Mouse (Mus musculus) lung, embryonic 14.5 days (tissue): ENCODE measurements around the gene Ggact. TPM values are rescaled to one million over a fixed set of nuclear protein-coding genes. Genes with fewer than 3 reads are reported as not detected.

Experiments
- ATAC-seq: fragments of 200-750 bp; cut with Nextera tagmentation; 2 replicates; pipeline ENCODE4 v1.8.0; 2017; ENCODE audit warnings: mild to moderate bottlenecking, moderate TSS enrichment, moderate library complexity; ENCODE audit not compliant: insufficient read depth
- DNase-seq: peaks from one replicate; pipeline ENCODE4 v3.0.0-alpha.2; 2015
- H3K27ac ChIP-seq: fragments of 300-500 bp; sonication (generic); 2 replicates; pipeline ENCODE4 v1.5.1; 2014; ENCODE audit warnings: low read depth, mild to moderate bottlenecking, moderate library complexity
- H3K27me3 ChIP-seq: fragments of 300-500 bp; sonication (generic); 2 replicates; pipeline ENCODE4 v1.6.1; 2014; ENCODE audit warnings: low read length, control low read depth; ENCODE audit not compliant: insufficient read depth
- H3K36me3 ChIP-seq: fragments of 300-500 bp; sonication (generic); 2 replicates; pipeline ENCODE4 v1.6.1; 2014; ENCODE audit warnings: control low read depth; ENCODE audit not compliant: insufficient read depth
- H3K4me1 ChIP-seq: fragments of 300-500 bp; sonication (generic); 2 replicates; pipeline ENCODE4 v1.6.1; 2014; ENCODE audit warnings: antibody characterized with exemption, control low read depth; ENCODE audit not compliant: insufficient read depth
- H3K4me2 ChIP-seq: fragments of 300-500 bp; sonication (generic); 2 replicates; pipeline ENCODE4 v1.6.1; 2014; ENCODE audit warnings: mild to moderate bottlenecking
- H3K4me3 ChIP-seq: fragments of 300-500 bp; sonication (generic); 2 replicates; pipeline ENCODE4 v1.5.1; 2014; ENCODE audit warnings: low read depth, low read length
- H3K9ac ChIP-seq: fragments of 300-500 bp; sonication (generic); 2 replicates; pipeline ENCODE4 v1.6.1; 2014
- H3K9me3 ChIP-seq: fragments of 300-500 bp; sonication (generic); 2 replicates; pipeline ENCODE4 v1.6.1; 2016; ENCODE audit warnings: low read depth, low read length, control low read depth
- CTCF ChIP-seq: IDR thresholded peaks from 2 replicates; pipeline ENCODE4 v1.5.1; 2016; ENCODE audit warnings: antibody characterized with exemption, low read depth
- WGBS: fragments of 180-500 bp; shearing (Covaris S2); extraction: QIAGEN DNeasy Blood & Tissue Kit; methylation state at CpG from one replicate; pipeline ENCODE4 v1.1.7; 2014; 5-methylcytosine and 5-hydroxymethylcytosine counted together
- polyA plus RNA-seq: library from polyadenylated mRNA; unstranded; fragments of >200 nt; fragmentation: Nextera tagmentation; extraction: Ambion mirVana; gene quantifications from 2 replicates; pipeline ENCODE4 v1.2.1, GENCODE M21; 2014

The Ggact gene
- polyA plus RNA-seq, 1 experiment from 2014 or later: 15.5 TPM

DNA sequence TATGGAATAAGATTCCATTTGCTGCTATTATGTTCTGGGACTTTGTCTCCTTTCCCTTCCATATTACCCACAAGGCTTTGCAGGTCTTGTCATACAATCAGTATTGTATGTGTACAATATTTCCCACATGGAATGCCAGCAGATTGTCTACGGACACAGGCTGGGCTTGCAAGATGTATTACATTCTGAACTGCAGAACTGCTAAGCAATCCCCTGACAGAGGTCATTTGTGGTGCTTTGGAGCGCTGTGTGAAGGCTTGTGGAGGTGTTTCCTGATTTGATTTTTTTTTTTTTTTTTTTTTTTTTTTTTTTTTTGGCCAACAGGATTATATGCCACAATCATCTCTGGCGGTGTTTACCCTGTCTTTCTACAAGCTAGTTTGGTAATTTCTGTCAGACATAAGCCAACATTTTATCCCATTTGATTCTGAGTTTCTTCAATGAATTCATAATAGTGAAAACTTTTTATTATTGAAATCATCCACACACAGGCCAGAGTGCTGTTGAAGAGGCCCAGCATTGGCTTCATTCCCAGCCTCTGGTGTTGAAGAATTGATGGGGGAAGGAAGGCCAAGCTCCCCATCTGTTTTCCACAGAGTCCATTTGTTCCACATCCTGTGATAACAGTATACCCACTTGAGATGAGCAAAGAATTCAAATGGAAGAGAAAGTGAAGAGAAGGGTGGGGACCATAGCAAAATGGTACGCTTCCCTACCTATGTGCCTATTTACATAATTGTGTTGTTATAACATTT, 45.8 kb downstream of the Ggact start:
- no peak overlapping the region for H3K4me3 ChIP-seq
- H3K9ac ChIP-seq: no peak overlapping the region
- 43% methylated on average over 4 of the region's 4 CpGs for WGBS
- H3K9me3 ChIP-seq: no peaks in the 10 kb centered on the region
- no peaks in the 10 kb centered on the region for H3K4me1 ChIP-seq
- no peak overlapping the region for H3K4me2 ChIP-seq
- H3K27me3 ChIP-seq: no peaks in the 10 kb centered on the region
- H3K36me3 ChIP-seq: no peaks in the 10 kb centered on the region
- H3K27ac ChIP-seq: no peak overlapping the region
- no peak for TF ChIP-seq CTCF
- peak; percentile 86 for ATAC-seq
- peak; percentile 89 for DNase-seq

DNA sequence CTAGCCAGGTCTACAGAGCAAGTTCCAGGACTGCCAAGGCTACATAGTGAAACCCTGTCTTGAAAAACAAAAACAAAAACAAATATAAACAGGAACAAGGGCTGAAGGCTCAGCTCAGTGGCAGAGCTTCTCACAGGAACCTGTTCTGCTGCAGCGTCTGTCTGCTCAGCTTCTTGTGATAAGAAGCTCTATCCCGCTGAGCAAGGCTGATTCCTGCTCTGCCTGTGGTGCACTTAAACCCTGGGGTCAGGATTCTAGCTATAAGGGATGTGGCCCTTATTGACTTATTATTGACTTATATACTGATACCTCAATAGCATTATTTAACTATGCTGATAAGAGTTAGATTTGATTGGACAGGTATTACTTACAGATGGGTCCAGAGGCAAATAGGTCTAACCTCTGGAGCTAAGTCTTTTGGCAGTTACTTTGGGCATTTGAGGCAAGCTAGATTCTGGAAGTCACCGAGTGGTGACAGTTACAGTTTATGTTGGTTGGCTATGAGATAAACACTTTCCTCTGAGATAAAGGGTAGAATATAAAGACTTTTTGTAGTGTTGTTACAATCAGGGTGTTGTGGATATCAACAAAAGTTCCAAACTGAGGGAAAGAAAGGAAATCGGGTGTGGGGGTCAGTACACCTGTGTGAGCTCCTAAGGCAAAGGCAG, 48.0 kb downstream of the Ggact start:
- Histone ChIP-seq H3K9ac (no peak overlapping the region), H3K9me3 (no peaks in the 10 kb centered on the region), H3K27me3 (no peaks in the 10 kb centered on the region), H3K4me2 (no peak overlapping the region), H3K4me1 (no peaks in the 10 kb centered on the region), H3K4me3 (no peak overlapping the region), H3K36me3 (no peaks in the 10 kb centered on the region), H3K27ac (no peak overlapping the region)
- DNase-seq (no peak), ATAC-seq (no peak)
- no peak for TF ChIP-seq CTCF
- WGBS: 60% methylated on average over 4 of the region's 4 CpGs

DNA sequence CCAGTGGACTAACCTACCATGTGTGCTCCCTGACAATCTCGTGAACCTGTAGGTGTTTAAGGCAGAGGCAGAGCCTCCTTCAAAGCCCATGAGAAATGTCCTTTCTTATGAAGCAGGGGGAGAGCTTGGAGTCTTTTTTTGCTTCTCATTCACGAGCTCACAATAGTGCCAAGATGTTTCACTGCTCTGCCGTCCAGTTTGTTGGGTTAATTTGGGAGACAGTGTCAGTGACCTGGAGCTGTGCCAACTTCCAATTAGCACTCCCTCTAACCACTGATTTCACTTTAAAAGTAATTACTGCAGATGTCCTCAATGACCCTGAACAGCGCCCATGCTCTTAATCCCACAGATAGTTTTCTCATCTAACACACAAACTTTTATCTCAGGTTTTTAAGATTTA, 50.9 kb downstream of the Ggact start:
- TF ChIP-seq CTCF: no peak
- Histone ChIP-seq H3K27ac (no peak overlapping the region), H3K4me1 (no peaks in the 10 kb centered on the region), H3K9me3 (no peaks in the 10 kb centered on the region), H3K36me3 (no peaks in the 10 kb centered on the region), H3K4me3 (no peak overlapping the region), H3K27me3 (no peaks in the 10 kb centered on the region), H3K9ac (no peak overlapping the region), H3K4me2 (no peak overlapping the region)
- 53% methylated on average over 4 of the region's 4 CpGs for WGBS
- ATAC-seq (no peak), DNase-seq (no peak)

GRCm38 (mm10) chr14:122859792-122860191, 53.8 kb downstream of the Ggact start:
- H3K4me2 ChIP-seq: no peak overlapping the region
- TF ChIP-seq CTCF: no peak
- DNase-seq (no peak), ATAC-seq (0 out of 2 replicates have a peak, but pooled peaks have one; percentile 24)
- H3K27me3 ChIP-seq: no peaks in the 10 kb centered on the region
- no peak overlapping the region for H3K27ac ChIP-seq
- no peaks in the 10 kb centered on the region for H3K9me3 ChIP-seq
- no peak overlapping the region for H3K4me3 ChIP-seq
- H3K4me1 ChIP-seq: no peaks in the 10 kb centered on the region
- no peaks in the 10 kb centered on the region for H3K36me3 ChIP-seq
- H3K9ac ChIP-seq: no peak overlapping the region
- WGBS: 64% methylated on average over 1 of the region's 1 CpGs

DNA sequence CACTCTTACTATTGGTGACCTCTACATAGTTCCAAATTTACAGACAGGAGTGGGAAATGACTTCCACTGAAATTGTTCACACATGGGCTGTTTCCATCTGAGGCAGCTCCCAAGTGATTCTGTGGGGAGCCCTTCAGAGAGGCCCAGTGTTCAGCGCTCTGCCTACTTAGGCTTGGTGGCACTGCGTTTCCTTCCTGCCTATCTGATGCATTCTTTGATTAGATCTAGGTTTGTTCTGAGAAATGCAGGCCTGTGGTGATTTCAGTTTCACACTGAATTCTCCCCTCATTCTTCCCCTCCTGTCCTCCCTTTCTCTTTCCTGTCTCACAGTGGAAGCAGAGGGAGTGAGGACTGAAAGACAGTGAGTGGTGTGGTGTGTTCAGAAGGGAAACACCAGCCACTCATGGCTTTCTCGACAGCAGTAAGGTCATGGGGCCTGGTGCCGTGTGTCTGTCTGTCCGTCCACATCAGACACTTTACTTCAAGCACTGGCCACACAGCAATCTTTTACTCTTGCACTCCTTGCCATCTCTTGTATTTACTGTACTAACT, 61.0 kb downstream of the Ggact start:
- Histone ChIP-seq H3K4me2 (no peak overlapping the region), H3K9me3 (no peaks in the 10 kb centered on the region), H3K9ac (no peak overlapping the region), H3K27ac (no peak overlapping the region), H3K27me3 (no peaks in the 10 kb centered on the region), H3K4me1 (no peaks in the 10 kb centered on the region), H3K36me3 (no peaks in the 10 kb centered on the region), H3K4me3 (no peak overlapping the region)
- DNase-seq: no peak
- WGBS: 65% methylated on average over 5 of the region's 5 CpGs
- no peak for ATAC-seq
- TF ChIP-seq CTCF: no peak

DNA sequence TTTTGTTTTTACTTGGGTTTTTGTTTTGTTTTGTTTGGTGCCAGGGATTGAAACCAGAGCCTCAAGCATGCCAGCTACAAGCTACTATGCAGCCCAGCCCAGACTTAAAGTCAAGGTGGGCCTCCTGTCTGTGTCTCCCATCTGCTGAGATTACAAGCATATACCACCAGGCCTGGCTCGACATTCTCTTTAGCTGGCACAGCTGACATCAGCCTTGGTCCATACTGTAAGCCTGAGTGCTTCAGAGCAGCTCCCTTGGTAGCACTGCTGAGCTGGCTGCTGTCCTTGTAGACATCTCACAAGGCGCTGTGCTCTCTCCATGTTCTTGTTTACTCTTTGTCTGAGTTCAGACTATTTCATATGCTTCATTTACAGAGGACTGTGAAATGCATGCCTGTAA, 76.5 kb downstream of the Ggact start:
- Histone ChIP-seq H3K27me3 (no peaks in the 10 kb centered on the region), H3K4me2 (no peak overlapping the region), H3K4me1 (no peaks in the 10 kb centered on the region), H3K27ac (no peak overlapping the region), H3K9ac (no peak overlapping the region), H3K9me3 (no peaks in the 10 kb centered on the region), H3K4me3 (no peak overlapping the region), H3K36me3 (no peaks in the 10 kb centered on the region)
- ATAC-seq (no peak), DNase-seq (no peak)
- 69% methylated on average over 2 of the region's 2 CpGs for WGBS
- TF ChIP-seq CTCF: no peak

- Histone ChIP-seq H3K4me2 (no peak overlapping the region), H3K9me3 (no peaks in the 10 kb centered on the region), H3K9ac (no peak overlapping the region), H3K4me1 (no peaks in the 10 kb centered on the region), H3K27ac (no peak overlapping the region), H3K36me3 (no peaks in the 10 kb centered on the region), H3K27me3 (no peaks in the 10 kb centered on the region), H3K4me3 (no peak overlapping the region)
- no peak for TF ChIP-seq CTCF
- DNase-seq (no peak), ATAC-seq (no peak)
- 29% methylated on average over 4 of the region's 4 CpGs for WGBS
These were observed 77.3 kb downstream of the Ggact start for GRCm38 (mm10) chr14:122836221-122836620.
